Mouse (Mus musculus) midbrain, embryonic 14.5 days (tissue): Measurements from ENCODE around the gene Sft2d2. TPM values are rescaled to one million over a fixed set of nuclear protein-coding genes. Genes with fewer than 3 reads are reported as not detected.

ENCODE experiments used
- ATAC-seq: fragments of 200-750 bp; cut with Nextera tagmentation; 2 replicates; pipeline ENCODE4 v1.8.0; 2017; ENCODE audit warnings: moderate number of reproducible peaks, moderate library complexity; ENCODE audit not compliant: low FRiP score, low TSS enrichment
- DNase-seq: peaks from one replicate; pipeline ENCODE4 v3.0.0-alpha.2; 2015
- H3K27ac ChIP-seq: fragments of 300-500 bp; sonication (generic); replicated peaks from 2 replicates; pipeline ENCODE4 v1.5.1; 2014; ENCODE audit warnings: mild to moderate bottlenecking, low read depth, low read length, moderate library complexity
- H3K27me3 ChIP-seq: fragments of 300-500 bp; sonication (generic); 2 replicates; pipeline ENCODE4 v1.6.1; 2014; ENCODE audit warnings: low read length, control low read depth, mixed read lengths; ENCODE audit not compliant: control insufficient read depth, insufficient read depth
- H3K36me3 ChIP-seq: fragments of 300-500 bp; sonication (generic); 2 replicates; pipeline ENCODE4 v1.6.1; 2014; ENCODE audit warnings: low read length, control low read depth; ENCODE audit not compliant: control insufficient read depth, insufficient read depth
- H3K4me1 ChIP-seq: fragments of 300-500 bp; sonication (generic); 2 replicates; pipeline ENCODE4 v1.6.1; 2014; ENCODE audit warnings: mild to moderate bottlenecking, antibody characterized with exemption, low read length, control low read depth; ENCODE audit not compliant: control insufficient read depth, insufficient read depth
- H3K4me2 ChIP-seq: fragments of 300-500 bp; sonication (generic); 2 replicates; pipeline ENCODE4 v1.6.1; 2014; ENCODE audit warnings: mild to moderate bottlenecking, low read length, moderate library complexity
- H3K4me3 ChIP-seq: fragments of 300-500 bp; sonication (generic); replicated peaks from 2 replicates; pipeline ENCODE4 v1.5.1; 2014; ENCODE audit warnings: low read depth, low read length
- H3K9ac ChIP-seq: fragments of 300-500 bp; sonication (generic); replicated peaks from 2 replicates; pipeline ENCODE4 v1.6.1; 2014; ENCODE audit warnings: mild to moderate bottlenecking, low read length, moderate library complexity
- H3K9me3 ChIP-seq: fragments of 300-500 bp; sonication (generic); 2 replicates; pipeline ENCODE4 v1.6.1; 2016; ENCODE audit warnings: low read length, control low read depth, mixed read lengths; ENCODE audit not compliant: control insufficient read depth
- WGBS: fragments of 180-500 bp; shearing (Covaris S2); extraction: QIAGEN DNeasy Blood & Tissue Kit; methylation state at CpG from one replicate; pipeline ENCODE4 v1.1.7; 2014; 5-methylcytosine and 5-hydroxymethylcytosine counted together
- polyA plus RNA-seq: library from polyadenylated mRNA; unstranded; fragments of >200 nt; fragmentation: Nextera tagmentation; extraction: Ambion mirVana; gene quantifications from 2 replicates; pipeline ENCODE4 v1.2.1, GENCODE M21; 2014

The Sft2d2 gene
- polyA plus RNA-seq, 1 experiment from 2014 or later: 6.1 TPM

DNA sequence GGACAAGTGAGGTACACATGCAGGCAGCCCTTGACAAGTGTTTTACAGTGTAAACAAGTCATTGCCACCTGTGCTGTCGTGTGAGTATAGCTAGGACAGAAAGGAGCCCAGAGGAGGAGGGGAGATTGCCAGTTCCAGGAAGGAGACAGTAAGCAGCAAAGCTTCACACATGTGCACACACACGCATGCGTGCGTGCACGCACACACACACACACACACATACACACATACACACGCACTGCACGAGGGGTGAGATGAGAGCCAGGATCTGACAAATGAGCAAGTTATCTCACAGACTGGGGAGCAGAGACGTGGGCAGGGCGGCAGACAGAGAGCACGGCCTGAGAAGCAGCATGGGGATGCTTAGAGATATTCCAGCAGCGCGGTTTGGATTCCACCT is 7.7 kb downstream of the Sft2d2 start:
- Histone ChIP-seq H3K4me2 (no peak overlapping the region), H3K27ac (no peak overlapping the region), H3K4me3 (no peak overlapping the region), H3K36me3 (no peaks in the 10 kb centered on the region), H3K9me3 (no peaks in the 10 kb centered on the region), H3K9ac (no peak overlapping the region), H3K27me3 (no peaks in the 10 kb centered on the region), H3K4me1 (peaks cover 5% of the 10 kb centered on the region; the same call in 1 of the 2 replicates)
- ATAC-seq: no peak; the same call in 1 of the 2 replicates
- no peak for DNase-seq
- WGBS: 77% methylated on average over 12 of the region's 12 CpGs

DNA sequence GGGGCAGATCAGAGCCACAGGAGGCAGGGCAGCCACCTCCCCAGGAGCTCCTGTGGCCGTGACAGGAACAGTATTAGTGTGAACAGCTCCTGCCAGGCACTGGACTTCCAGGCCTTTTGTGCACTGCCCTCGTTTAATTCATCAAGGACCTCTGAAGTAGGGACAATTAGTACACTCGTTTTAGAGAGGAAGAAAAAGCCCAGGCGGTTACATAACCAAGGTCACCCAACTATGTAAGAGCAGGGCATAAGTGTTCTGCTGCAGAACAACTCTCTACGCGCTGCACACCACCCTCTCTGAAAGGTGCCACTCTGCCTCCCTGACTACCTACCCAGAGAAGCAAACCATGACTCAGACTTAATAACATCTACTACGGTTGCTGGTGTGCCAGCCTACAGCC is 9.1 kb downstream of the Sft2d2 start:
- no peaks in the 10 kb centered on the region for H3K27me3 ChIP-seq
- no peaks in the 10 kb centered on the region for H3K36me3 ChIP-seq
- peaks cover 5% of the 10 kb centered on the region; the same call in 1 of the 2 replicates for H3K4me1 ChIP-seq
- H3K4me3 ChIP-seq: no peak overlapping the region
- H3K9ac ChIP-seq: no peak overlapping the region
- no peak for ATAC-seq
- DNase-seq: no peak
- H3K27ac ChIP-seq: no peak overlapping the region
- no peaks in the 10 kb centered on the region for H3K9me3 ChIP-seq
- WGBS: 69% methylated on average over 7 of the region's 7 CpGs
- H3K4me2 ChIP-seq: no peak overlapping the region

DNA sequence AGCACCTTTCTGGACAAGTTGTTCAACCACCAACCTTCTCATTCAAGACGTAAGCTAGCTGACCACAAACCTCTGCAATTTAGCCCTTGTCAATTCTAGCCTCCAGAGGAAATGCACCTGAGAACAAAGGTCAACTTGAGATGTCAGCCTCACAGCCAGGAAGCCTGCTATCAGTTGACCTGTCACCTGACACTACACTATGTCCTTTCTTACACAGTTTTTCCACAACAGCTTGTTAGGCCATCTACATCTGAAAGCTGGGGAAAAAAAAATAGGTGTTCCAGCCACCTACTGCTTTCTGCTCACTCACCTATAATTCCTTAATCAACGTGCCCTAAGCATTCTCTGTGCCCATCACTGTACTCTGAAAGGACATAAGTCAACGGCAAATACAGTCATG is 10.1 kb downstream of the Sft2d2 start:
- Histone ChIP-seq H3K9ac (no peak overlapping the region), H3K27me3 (no peaks in the 10 kb centered on the region), H3K36me3 (no peaks in the 10 kb centered on the region), H3K27ac (no peak overlapping the region), H3K4me3 (no peak overlapping the region), H3K4me1 (peaks cover 5% of the 10 kb centered on the region; the same call in 1 of the 2 replicates), H3K9me3 (no peaks in the 10 kb centered on the region), H3K4me2 (no peak overlapping the region)
- no peak for ATAC-seq
- WGBS: 83% methylated on average over 3 of the region's 3 CpGs
- no peak for DNase-seq

DNA sequence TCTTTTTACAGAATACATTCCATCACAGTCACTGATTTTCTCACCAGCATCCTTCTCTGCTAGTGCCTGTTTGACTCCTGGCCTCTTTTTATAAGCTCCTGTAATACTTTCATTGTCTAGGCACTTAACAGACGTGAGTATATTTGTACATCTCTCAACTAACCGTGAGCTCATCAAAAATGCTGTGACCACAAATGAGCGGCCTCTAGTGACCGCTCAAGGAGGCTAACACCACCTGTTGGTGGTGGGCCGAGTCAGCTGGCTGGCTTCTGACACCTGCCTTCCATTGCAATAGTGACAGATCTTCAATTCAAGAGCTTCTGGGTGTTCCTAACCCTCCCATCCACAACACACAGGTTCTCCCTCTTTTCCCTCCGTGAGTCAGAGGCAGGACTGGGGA is 10.8 kb downstream of the Sft2d2 start:
- ATAC-seq (no peak), DNase-seq (no peak)
- H3K4me1 ChIP-seq: peaks cover 5% of the 10 kb centered on the region; the same call in 1 of the 2 replicates
- no peak overlapping the region for H3K4me2 ChIP-seq
- 82% methylated on average over 6 of the region's 6 CpGs for WGBS
- no peaks in the 10 kb centered on the region for H3K9me3 ChIP-seq
- no peak overlapping the region for H3K4me3 ChIP-seq
- H3K27ac ChIP-seq: no peak overlapping the region
- H3K9ac ChIP-seq: no peak overlapping the region
- H3K36me3 ChIP-seq: no peaks in the 10 kb centered on the region
- H3K27me3 ChIP-seq: no peaks in the 10 kb centered on the region

DNA sequence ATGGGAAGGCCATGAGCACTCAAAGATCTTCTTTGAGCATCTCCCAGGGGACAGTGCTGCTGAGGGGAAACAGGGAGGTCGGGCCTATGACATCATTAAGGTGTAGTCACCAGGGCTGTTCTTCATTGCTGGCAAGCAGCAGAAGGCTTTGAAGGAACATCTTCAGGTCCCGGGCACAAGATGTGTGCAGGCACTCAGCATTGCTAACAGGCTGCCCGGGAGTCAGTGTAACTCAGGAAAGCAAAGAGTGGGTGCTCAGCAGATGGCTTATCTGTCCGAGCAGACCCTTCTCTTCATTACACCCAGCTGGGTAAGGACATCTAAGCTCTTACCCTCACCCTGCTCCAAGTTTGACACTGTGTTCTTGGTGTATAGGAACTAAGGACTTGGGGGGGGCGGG is 14.9 kb downstream of the Sft2d2 start:
- no peak for DNase-seq

DNA sequence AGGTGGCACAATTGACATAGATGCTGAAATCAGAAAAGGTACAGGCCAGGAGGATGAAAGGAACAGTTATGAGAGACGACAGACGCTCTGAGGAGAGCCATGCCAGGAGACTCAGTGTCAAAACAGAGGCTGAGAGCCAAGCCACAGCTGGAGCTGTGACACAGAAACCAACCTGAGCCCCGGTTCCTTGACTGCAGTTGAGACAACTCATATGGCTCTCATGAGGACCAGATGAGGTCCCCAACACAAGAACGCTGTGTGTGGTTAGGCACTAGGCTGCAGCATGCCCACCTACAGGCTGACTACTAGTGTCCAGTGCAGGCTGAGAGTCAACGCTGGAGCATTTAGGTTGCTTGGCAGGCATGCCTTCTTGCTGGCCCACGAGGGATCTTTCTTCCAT is 16.2 kb downstream of the Sft2d2 start:
- ATAC-seq (no peak), DNase-seq (no peak)
- H3K27me3 ChIP-seq: no peaks in the 10 kb centered on the region
- H3K4me2 ChIP-seq: no peak overlapping the region
- no peak overlapping the region for H3K27ac ChIP-seq
- WGBS: 85% methylated on average over 6 of the region's 6 CpGs
- H3K4me3 ChIP-seq: no peak overlapping the region
- H3K4me1 ChIP-seq: no peaks in the 10 kb centered on the region
- H3K9ac ChIP-seq: no peak overlapping the region
- H3K36me3 ChIP-seq: no peaks in the 10 kb centered on the region
- H3K9me3 ChIP-seq: no peaks in the 10 kb centered on the region

More for the DNA sequence above, 14.9 kb downstream of the Sft2d2 start:
- Histone ChIP-seq H3K36me3 (no peaks in the 10 kb centered on the region), H3K27ac (no peak overlapping the region), H3K27me3 (no peaks in the 10 kb centered on the region), H3K4me2 (no peak overlapping the region), H3K4me3 (no peak overlapping the region), H3K9ac (no peak overlapping the region), H3K9me3 (no peaks in the 10 kb centered on the region), H3K4me1 (no peaks in the 10 kb centered on the region)
- WGBS: 84% methylated on average over 5 of the region's 5 CpGs
- no peak for ATAC-seq

DNA sequence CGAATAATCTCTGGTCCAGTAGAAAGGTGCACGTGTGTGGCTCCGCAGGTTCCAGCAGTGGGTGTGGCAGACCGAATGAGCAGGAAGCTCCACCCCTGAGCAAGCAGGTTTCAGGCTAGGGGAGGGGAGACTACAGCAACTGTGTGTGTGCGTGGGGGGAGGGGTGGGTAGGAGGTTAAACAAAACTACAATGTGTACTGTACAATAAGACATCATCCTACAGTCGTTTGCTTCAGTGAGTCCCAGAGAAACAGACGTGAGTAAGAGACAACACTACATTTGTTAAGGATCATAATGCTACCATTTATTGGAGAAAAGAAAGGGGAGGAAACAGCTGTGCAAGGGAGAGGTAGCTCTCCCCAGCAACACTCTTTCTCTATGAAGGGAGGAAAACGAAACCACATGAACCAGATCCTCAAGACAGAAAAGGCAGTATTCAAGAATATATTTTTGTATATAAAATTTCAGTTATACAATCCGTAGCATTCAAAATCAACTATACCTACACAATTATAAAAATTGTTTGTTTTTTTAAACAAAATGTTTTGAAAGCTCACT is 20.1 kb downstream of the Sft2d2 start:
- WGBS: 71% methylated on average over 6 of the region's 9 CpGs
- ATAC-seq (no peak), DNase-seq (no peak)
- no peak overlapping the region for H3K4me2 ChIP-seq
- H3K27ac ChIP-seq: no peak overlapping the region
- H3K36me3 ChIP-seq: no peaks in the 10 kb centered on the region
- H3K9ac ChIP-seq: no peak overlapping the region
- no peak overlapping the region for H3K4me3 ChIP-seq
- no peaks in the 10 kb centered on the region for H3K9me3 ChIP-seq
- no peaks in the 10 kb centered on the region for H3K27me3 ChIP-seq
- H3K4me1 ChIP-seq: no peaks in the 10 kb centered on the region

DNA sequence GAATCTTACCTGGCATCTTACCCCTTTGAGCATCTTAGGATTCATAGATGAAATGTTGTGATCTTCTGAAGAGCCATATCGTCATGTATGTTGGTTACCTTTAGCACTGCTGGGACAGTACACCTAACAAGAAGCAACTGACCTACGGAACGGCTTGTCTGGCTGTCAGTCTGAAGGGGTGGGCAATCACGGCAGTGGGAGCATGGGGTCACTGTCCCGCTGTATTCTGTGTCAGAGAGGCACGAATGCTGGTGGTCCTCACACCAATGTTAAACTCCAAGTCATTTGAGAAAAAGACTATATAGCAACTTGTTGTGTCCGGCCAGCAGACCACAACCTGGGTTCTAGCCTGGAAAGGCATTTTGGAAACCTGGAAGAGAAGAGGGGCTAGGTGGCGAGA is 23.0 kb downstream of the Sft2d2 start:
- ATAC-seq: no peak
- 85% methylated on average over 7 of the region's 8 CpGs for WGBS

DNA sequence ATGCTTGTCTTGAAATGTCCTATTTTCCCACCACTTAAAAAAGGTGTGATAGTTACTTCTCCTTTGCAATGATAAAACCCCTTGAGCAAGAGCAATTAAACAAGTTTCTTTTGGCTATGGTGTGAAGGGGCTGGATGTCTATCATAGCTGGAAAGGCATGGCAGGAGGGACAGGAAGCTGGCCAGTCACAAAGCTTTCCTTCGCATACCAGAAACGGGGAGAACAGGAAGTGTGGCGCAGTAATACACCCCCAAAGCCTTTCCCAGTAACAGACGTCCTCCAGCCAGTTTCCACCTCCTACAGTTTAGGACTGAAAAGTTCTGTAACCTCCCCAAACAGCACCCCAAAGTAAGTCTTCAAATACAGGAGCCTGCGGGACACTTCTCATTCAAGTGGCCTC is 24.1 kb downstream of the Sft2d2 start:
- H3K36me3 ChIP-seq: no peaks in the 10 kb centered on the region
- ATAC-seq: no peak
- H3K9ac ChIP-seq: no peak overlapping the region
- no peak overlapping the region for H3K27ac ChIP-seq
- H3K4me3 ChIP-seq: no peak overlapping the region
- no peak overlapping the region for H3K4me2 ChIP-seq
- 87% methylated on average over 5 of the region's 5 CpGs for WGBS
- H3K4me1 ChIP-seq: no peaks in the 10 kb centered on the region
- no peaks in the 10 kb centered on the region for H3K27me3 ChIP-seq
- no peaks in the 10 kb centered on the region for H3K9me3 ChIP-seq
- DNase-seq: no peak

More for the DNA sequence above, 23.0 kb downstream of the Sft2d2 start:
- Histone ChIP-seq H3K36me3 (no peaks in the 10 kb centered on the region), H3K9ac (no peak overlapping the region), H3K4me2 (no peak overlapping the region), H3K9me3 (no peaks in the 10 kb centered on the region), H3K4me3 (no peak overlapping the region), H3K27ac (no peak overlapping the region), H3K4me1 (no peaks in the 10 kb centered on the region), H3K27me3 (no peaks in the 10 kb centered on the region)
- no peak for DNase-seq
